Mouse (Mus musculus) intestine, embryonic 16.5 days (tissue): ENCODE measurements around the gene Syce3. TPM values are rescaled to one million over a fixed set of nuclear protein-coding genes. Genes with fewer than 3 reads are reported as not detected.
A peak's percentile ranks its signal among the peaks of the same experiment; 100 is the strongest.
"Not testable (repeated sequence)": the region's sequence is repeated elsewhere in the genome, so short reads cannot be mapped to it uniquely, and the experiment has no call there.

Source experiments
- ATAC-seq: fragments of 200-750 bp; cut with Nextera tagmentation; 2 replicates; pipeline ENCODE4 v1.8.0; 2017; ENCODE audit warnings: moderate TSS enrichment, moderate library complexity
- H3K27ac ChIP-seq: fragments of 300-500 bp; sonication (generic); 2 replicates; pipeline ENCODE4 v1.5.1; 2014; ENCODE audit warnings: mild to moderate bottlenecking, low read length
- H3K27me3 ChIP-seq: fragments of 300-500 bp; sonication (generic); replicated peaks from 2 replicates; pipeline ENCODE4 v1.6.1; 2014; ENCODE audit warnings: low read length, control low read depth, mixed read lengths; ENCODE audit not compliant: control insufficient read depth, insufficient read depth
- H3K36me3 ChIP-seq: fragments of 300-500 bp; sonication (generic); 2 replicates; pipeline ENCODE4 v1.6.1; 2014; ENCODE audit warnings: low read length, control low read depth; ENCODE audit not compliant: control insufficient read depth, insufficient read depth
- H3K4me1 ChIP-seq: fragments of 300-500 bp; sonication (generic); 2 replicates; pipeline ENCODE4 v1.6.1; 2014; ENCODE audit warnings: low read length, control low read depth, mixed read lengths; ENCODE audit not compliant: control insufficient read depth, insufficient read depth
- H3K4me2 ChIP-seq: fragments of 300-500 bp; sonication (generic); 2 replicates; pipeline ENCODE4 v1.6.1; 2014; ENCODE audit warnings: low read depth, low read length, control low read depth
- H3K4me3 ChIP-seq: fragments of 300-500 bp; sonication (generic); 2 replicates; pipeline ENCODE4 v1.5.1; 2014; ENCODE audit warnings: mild to moderate bottlenecking, low read length
- H3K9ac ChIP-seq: fragments of 300-500 bp; sonication (generic); 2 replicates; pipeline ENCODE4 v1.6.1; 2014; ENCODE audit warnings: low read depth, low read length
- H3K9me3 ChIP-seq: fragments of 300-500 bp; sonication (generic); 2 replicates; pipeline ENCODE4 v1.6.1; 2016; ENCODE audit warnings: low read length, control low read depth; ENCODE audit not compliant: control insufficient read depth
- WGBS: fragments of 180-500 bp; shearing (Covaris S2); extraction: QIAGEN DNeasy Blood & Tissue Kit; methylation state at CpG from one replicate; pipeline ENCODE4 v1.1.7; 2014; 5-methylcytosine and 5-hydroxymethylcytosine counted together
- polyA plus RNA-seq: library from polyadenylated mRNA; unstranded; fragments of >200 nt; fragmentation: Nextera tagmentation; extraction: Ambion mirVana; gene quantifications from 2 replicates; pipeline ENCODE4 v1.2.1, GENCODE M21; 2015

Syce3 gene
- polyA plus RNA-seq, 1 experiment from 2014 or later = 0.92 TPM

DNA sequence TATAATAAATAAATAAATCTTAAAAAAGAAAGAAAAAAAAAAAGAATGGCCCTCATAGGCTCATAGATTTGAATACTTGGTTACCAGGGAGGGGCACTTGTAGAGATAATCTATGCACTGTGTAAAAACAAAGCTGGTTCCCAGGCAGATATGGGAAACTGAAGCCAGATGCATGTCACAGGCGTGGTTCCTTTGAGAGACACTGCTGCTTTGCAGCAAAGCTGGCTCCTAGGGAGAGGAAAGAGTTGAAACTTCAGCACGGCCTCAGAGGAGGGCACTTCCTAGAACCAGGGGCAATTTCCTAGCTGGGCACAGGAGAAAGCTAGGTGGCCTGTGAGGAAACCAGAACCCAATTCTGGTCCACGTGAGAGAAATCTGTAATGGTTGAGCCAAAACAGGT, 23.8 kb upstream of the Syce3 start:
- WGBS = 79% methylated on average over 3 of the region's 3 CpGs

DNA sequence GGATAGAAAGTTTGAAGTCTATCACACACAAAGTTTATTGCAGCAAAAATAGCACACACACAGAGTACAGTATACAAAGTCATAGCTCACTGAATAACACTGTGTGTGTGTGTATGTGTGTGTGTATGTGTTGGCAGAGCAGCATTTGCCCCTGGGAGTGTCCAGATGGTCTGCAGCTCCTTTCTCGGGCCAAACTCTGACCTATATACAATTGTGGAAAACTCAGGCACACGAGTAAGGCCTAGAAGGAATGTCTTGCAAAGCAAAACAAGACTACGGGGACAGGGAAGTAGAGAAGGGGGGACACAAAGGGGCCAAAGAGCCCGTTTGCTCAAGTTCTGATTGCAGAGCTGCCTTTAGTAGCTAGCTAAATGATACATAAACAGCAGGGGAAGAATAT, 22.6 kb upstream of the Syce3 start:
- Histone ChIP-seq H3K27ac (no peak overlapping the region), H3K4me2 (no peak overlapping the region), H3K36me3 (no peaks in the 10 kb centered on the region), H3K4me3 (no peak overlapping the region), H3K27me3 (no peaks in the 10 kb centered on the region), H3K4me1 (peaks cover 9% of the 10 kb centered on the region), H3K9ac (no peak overlapping the region), H3K9me3 (no peaks in the 10 kb centered on the region)
- WGBS = 81% methylated on average over 4 of the region's 4 CpGs
- no peak for ATAC-seq

More for the DNA sequence above, 23.8 kb upstream of the Syce3 start:
- peaks cover 4% of the 10 kb centered on the region for H3K4me1 ChIP-seq
- H3K4me3 ChIP-seq = no peak overlapping the region
- H3K27me3 ChIP-seq = no peaks in the 10 kb centered on the region
- no peaks in the 10 kb centered on the region for H3K36me3 ChIP-seq
- no peak overlapping the region for H3K9ac ChIP-seq
- no peak overlapping the region for H3K4me2 ChIP-seq
- H3K27ac ChIP-seq = no peak overlapping the region
- H3K9me3 ChIP-seq = no peaks in the 10 kb centered on the region
- ATAC-seq = no peak

- H3K4me1 ChIP-seq = peaks cover 9% of the 10 kb centered on the region
- H3K4me2 ChIP-seq = no peak overlapping the region
- 0 out of 2 replicates have a peak overlapping the region, but pooled peaks have one; percentile 25 for H3K27ac ChIP-seq
- no peaks in the 10 kb centered on the region for H3K27me3 ChIP-seq
- H3K9ac ChIP-seq = no peak overlapping the region
- no peak for ATAC-seq
- no peaks in the 10 kb centered on the region for H3K9me3 ChIP-seq
- WGBS = 94% methylated on average over 6 of the region's 6 CpGs
- no peaks in the 10 kb centered on the region for H3K36me3 ChIP-seq
- no peak overlapping the region for H3K4me3 ChIP-seq
Observed at GRCm38 (mm10) chr15:89431806-89432205, 21.5 kb upstream of the Syce3 start.

GRCm38 (mm10) chr15:89431271-89431670, 21.0 kb upstream of the Syce3 start:
- Histone ChIP-seq H3K4me1 (peaks cover 9% of the 10 kb centered on the region), H3K27me3 (no peaks in the 10 kb centered on the region), H3K36me3 (0 out of 2 replicates have a peak, but pooled peaks cover 4% of the 10 kb centered on the region), H3K4me3 (no peak overlapping the region), H3K27ac (0 out of 2 replicates have a peak overlapping the region, but pooled peaks have one; percentile 18), H3K4me2 (no peak overlapping the region), H3K9me3 (no peaks in the 10 kb centered on the region), H3K9ac (no peak overlapping the region)
- 75% methylated on average over 3 of the region's 3 CpGs for WGBS
- ATAC-seq = no peak

DNA sequence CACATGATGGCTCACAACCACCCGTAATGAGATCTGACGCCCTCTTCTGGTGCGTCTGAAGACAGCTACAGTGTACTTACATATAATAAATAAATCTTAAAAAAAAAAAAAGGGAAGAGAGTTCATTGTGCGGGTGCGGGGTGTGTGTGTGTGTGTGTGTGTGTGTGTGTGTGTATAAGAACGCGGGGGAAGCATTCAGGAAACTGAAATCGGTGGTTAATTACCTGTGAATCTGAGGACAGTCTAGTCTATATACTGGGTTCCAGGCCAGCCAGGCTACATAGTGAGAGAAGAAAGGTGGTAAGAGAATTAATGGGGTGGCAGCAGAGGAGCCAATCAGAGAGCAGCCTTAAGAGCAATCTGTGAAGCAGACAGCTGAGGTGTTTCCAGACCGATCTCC, 20.5 kb upstream of the Syce3 start:
- not testable (repeated sequence) for ATAC-seq, H3K9me3 ChIP-seq, H3K36me3 ChIP-seq, H3K9ac ChIP-seq, H3K27me3 ChIP-seq, H3K4me3 ChIP-seq, H3K27ac ChIP-seq
- peaks cover 12% of the 10 kb centered on the region for H3K4me1 ChIP-seq
- H3K4me2 ChIP-seq = peak overlapping the region; percentile 88; the same call in 1 of the 2 replicates
- 76% methylated on average over 8 of the region's 9 CpGs for WGBS

DNA sequence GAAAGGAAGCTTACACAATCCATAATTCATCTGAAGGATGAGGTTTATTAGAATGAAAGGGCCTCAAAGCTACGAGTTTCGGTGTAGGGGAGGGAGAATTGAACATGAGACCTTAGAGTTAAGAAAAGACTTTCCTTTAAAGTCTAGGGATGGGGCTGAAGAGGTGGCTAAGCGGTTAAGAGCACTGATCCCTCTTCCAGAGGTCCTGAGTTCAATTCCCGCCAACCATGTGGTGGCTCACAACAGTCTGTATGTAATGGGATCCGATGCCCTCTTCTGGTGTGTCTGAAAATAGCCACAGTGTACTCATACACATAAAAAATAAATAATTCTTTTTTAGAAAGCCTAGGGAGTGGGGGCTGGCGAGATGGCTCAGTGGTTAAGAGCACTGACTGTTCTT, 20.0 kb upstream of the Syce3 start:
- Histone ChIP-seq H3K4me3 (peak overlapping the region; percentile 87), H3K9ac (peak overlapping the region; percentile 87), H3K4me2 (peak overlapping the region; percentile 88), H3K27ac (peak overlapping the region; percentile 99), H3K27me3 (no peaks in the 10 kb centered on the region), H3K36me3 (0 out of 2 replicates have a peak, but pooled peaks cover 4% of the 10 kb centered on the region), H3K4me1 (peaks cover 12% of the 10 kb centered on the region), H3K9me3 (no peaks in the 10 kb centered on the region)
- WGBS = 46% methylated on average over 6 of the region's 6 CpGs
- ATAC-seq = no peak

DNA sequence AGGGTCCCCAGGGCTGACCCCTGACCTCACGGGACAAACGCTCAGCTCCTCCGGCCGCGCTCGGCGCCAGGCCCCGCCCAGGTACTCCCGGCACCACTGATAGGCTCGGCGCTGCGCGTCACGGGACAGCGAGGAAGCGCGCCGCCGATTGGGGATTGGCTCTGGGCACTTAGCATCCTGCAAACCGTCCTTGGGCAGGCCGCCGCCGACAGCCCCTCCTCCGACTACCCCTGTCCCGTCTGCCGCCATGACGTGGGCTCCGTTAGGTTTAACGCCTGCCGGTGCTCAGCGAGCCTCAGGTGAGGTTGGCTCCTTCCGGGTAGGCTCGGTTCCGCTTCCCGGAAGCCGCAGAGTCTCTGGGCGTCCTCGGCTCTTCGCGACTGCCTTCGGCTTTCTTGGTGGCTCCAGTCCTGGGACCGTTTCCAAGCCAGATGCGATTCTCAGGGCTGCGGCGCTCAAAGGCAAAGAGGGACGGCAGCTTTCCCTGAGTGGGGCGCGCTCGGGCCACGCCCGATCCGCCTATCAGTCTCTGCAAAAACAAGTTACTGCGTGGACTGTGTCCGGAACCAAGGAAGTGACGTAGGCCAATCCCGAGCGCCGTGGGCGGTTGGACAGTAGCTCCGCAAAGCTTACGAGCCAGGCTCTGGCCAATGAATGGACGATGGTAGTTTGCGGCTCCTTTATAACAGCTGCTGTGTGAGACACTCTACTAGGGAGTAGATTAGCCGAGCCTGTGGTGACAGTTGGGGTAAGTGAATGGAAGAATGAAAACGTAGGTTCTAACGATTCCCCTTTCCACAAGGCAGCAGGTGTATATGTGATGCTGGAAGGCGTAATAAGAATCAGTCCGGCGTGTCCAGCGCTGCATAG, 19.3 kb upstream of the Syce3 start, which contains the start of the genes C730034F03Rik, Gm44502 and Chkb:
Gene C730034F03Rik, plus strand, starts transcription at position 238 of the 870 bp plus-strand sequence.
Gene Gm44502, minus strand, starts transcription at position 345 of the 870 bp plus-strand sequence.
Gene Chkb, minus strand, starts transcription at position 557 of the 870 bp plus-strand sequence.
- Histone ChIP-seq H3K4me2 (peak within 1 kb of the TSS; percentile 88), H3K27me3 (no peaks in the 10 kb centered on the region), H3K9ac (peak within 1 kb of the TSS; percentile 87), H3K4me3 (peak within 1 kb of the TSS; percentile 87), H3K36me3 (0 out of 2 replicates have a peak, but pooled peaks cover 4% of the 10 kb centered on the region), H3K27ac (peak within 1 kb of the TSS; percentile 99), H3K9me3 (no peaks in the 10 kb centered on the region), H3K4me1 (peaks cover 12% of the 10 kb centered on the region)
- ATAC-seq = peak; percentile 95
- WGBS = under 1% methylated on average over 69 of the region's 70 CpGs

GRCm38 (mm10) chr15:89428821-89429351, 18.6 kb upstream of the Syce3 start:
- Histone ChIP-seq H3K9ac (peak overlapping the region; percentile 87), H3K4me2 (peak overlapping the region; percentile 88), H3K36me3 (0 out of 2 replicates have a peak, but pooled peaks cover 4% of the 10 kb centered on the region), H3K27ac (peak overlapping the region; percentile 25; the same call in 1 of the 2 replicates), H3K27me3 (no peaks in the 10 kb centered on the region), H3K4me3 (peak overlapping the region; percentile 87), H3K9me3 (no peaks in the 10 kb centered on the region), H3K4me1 (peaks cover 12% of the 10 kb centered on the region)
- 5% methylated on average over 22 of the region's 22 CpGs for WGBS
- peak; percentile 41 for ATAC-seq

- no peak overlapping the region for H3K27ac ChIP-seq
- 0 out of 2 replicates have a peak, but pooled peaks cover 4% of the 10 kb centered on the region for H3K36me3 ChIP-seq
- H3K4me3 ChIP-seq = peak overlapping the region; percentile 87
- H3K9me3 ChIP-seq = no peaks in the 10 kb centered on the region
- H3K4me1 ChIP-seq = peaks cover 12% of the 10 kb centered on the region
- peak overlapping the region; percentile 88 for H3K4me2 ChIP-seq
- ATAC-seq = no peak
- H3K27me3 ChIP-seq = no peaks in the 10 kb centered on the region
- 84% methylated on average over 19 of the region's 19 CpGs for WGBS
- peak overlapping the region; percentile 87 for H3K9ac ChIP-seq
Observed at GRCm38 (mm10) chr15:89428136-89428790, 18.0 kb upstream of the Syce3 start.
